Mouse (Mus musculus) thymus, adult 2 months (tissue): ENCODE results near the gene Cflar.
"Not testable (repeated sequence)": the region's sequence is repeated elsewhere in the genome, so short reads cannot be mapped to it uniquely, and the experiment has no call there.

Experiments used
- CTCF ChIP-seq: fragments of 200-500 bp; IDR thresholded peaks from 2 replicates; pipeline ENCODE4 v1.5.1; 2012; ENCODE audit warnings: mild to moderate bottlenecking, control low read depth, low read length, moderate library complexity, borderline replicate concordance; ENCODE audit not compliant: control insufficient read depth, poor library complexity, insufficient read depth; ENCODE audit errors: extremely low read depth
- POLR2A ChIP-seq: fragments of 200-500 bp; IDR thresholded peaks from 2 replicates; pipeline ENCODE4 v1.6.1; 2012; ENCODE audit warnings: mild to moderate bottlenecking, low read length, control low read depth, moderate library complexity; ENCODE audit not compliant: control insufficient read depth, poor library complexity, insufficient read depth; ENCODE audit errors: extremely low read depth

- TF ChIP-seq POLR2A, CTCF: not testable (repeated sequence)
Observed at GRCm38 (mm10) chr1:58691718-58692117, 19.6 kb upstream of the Cflar start.
